Mouse (Mus musculus): ENCODE measurements around the gene Zfp84.

The Zfp84 gene

DNA sequence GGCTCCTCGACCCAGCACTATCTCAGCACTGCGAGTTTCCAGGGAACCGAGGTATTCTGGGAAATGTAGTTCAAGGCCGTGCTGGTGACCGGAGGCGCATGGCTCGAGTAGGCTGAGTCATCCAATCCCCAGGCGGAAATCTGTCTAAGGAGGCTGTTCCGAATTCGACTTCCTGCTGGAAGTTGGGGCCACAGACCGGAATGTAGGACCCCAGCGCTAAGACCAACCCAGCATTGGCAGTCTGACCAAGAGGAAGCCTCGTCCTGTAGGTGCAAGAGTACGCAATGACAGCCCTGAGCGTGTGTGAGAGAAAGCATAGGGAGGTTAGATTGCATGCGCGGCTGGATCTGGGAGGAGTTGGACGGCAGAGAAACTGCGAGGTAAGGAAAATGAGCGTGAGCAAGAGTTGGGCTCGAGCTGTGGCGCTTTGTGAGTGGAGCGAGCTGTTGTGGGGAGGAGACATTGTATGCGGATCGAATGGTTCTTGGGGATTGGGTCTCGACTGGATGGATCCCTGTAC lies 47.6 kb downstream of the Zfp84 start, which contains the start of gene Zfp790:
Zfp790 (plus strand) TSS at position 205 of the 520 bp plus-strand sequence.
- peak; percentile 88 for DNase-seq (ENCODE audit: low spot score)

DNA sequence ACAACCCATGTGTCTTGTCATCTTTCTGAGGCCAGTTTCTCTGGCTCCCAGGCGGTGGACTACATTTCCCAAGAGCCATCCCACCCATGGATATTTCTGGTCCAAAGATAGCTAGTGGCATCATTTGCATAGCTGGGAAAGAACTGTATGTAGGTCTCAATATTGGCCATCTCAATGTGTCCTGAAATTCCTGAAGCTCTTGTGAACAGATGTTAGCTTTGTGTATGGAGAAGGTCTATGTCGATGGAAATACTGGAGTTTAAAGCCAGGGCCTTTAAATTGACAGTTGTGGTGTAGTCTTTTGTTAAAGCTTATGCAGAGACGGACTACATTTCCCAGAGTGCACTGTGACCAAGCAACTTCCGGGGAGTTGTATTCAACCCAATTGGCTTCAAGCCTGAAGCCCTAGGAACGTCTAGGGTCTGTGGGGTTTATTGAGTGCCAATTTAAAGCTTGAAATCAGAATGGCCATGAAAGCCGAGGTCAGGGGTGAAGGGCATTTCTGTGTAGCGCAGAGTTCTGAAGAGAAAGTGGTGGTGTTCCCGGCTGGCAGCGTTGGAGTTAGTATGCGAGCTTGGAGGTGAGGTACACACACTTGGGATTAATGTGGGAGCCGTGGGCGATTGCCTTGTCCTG lies 50.4 kb downstream of the Zfp84 start:
- peak; percentile 72 for DNase-seq (ENCODE audit: low spot score)

DNA sequence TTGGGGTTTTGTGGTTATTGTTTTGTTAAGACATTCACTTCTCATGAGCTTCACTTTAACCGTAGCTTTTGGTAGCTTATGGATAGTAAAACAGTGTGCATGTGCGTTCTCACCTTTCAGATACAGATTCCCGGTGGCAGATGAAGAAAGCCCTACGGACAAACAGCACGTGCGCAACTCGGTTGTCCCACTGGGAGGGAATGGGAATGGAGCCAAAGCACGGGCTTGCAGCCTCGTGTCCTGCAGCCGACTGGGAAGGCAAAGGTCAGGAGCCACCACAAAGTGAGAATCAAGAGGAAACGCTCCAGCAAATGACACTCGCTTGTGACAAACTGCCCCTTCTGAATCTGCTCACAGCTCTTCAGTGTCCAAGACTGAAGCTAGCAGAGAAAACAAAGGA lies 59.6 kb downstream of the Zfp84 start:
- no peak for DNase-seq (ENCODE audit: low spot score)
